Mouse (Mus musculus) intestine, postnatal 0 days (tissue): ENCODE results near the gene Aox2. TPM values are rescaled to one million over a fixed set of nuclear protein-coding genes. Genes with fewer than 3 reads are reported as not detected.
A peak's percentile ranks its signal among the peaks of the same experiment; 100 is the strongest.
"Not testable (repeated sequence)": the region's sequence is repeated elsewhere in the genome, so short reads cannot be mapped to it uniquely, and the experiment has no call there.

ENCODE experiments used
- ATAC-seq: fragments of 200-750 bp; cut with Nextera tagmentation; 2 replicates; pipeline ENCODE4 v1.8.0; 2017; ENCODE audit warnings: mild to moderate bottlenecking, moderate TSS enrichment, moderate library complexity
- H3K27ac ChIP-seq: fragments of 300-500 bp; sonication (generic); 2 replicates; pipeline ENCODE4 v1.5.1; 2014; ENCODE audit warnings: mild to moderate bottlenecking, low read depth, low read length, moderate library complexity
- H3K27me3 ChIP-seq: fragments of 300-500 bp; sonication (generic); replicated peaks from 2 replicates; pipeline ENCODE4 v1.6.1; 2014; ENCODE audit warnings: low read length, mixed read lengths; ENCODE audit not compliant: control insufficient read depth, insufficient read depth
- H3K36me3 ChIP-seq: fragments of 300-500 bp; sonication (generic); 2 replicates; pipeline ENCODE4 v1.6.1; 2014; ENCODE audit warnings: mild to moderate bottlenecking, moderate library complexity; ENCODE audit not compliant: control insufficient read depth, insufficient read depth
- H3K4me1 ChIP-seq: fragments of 300-500 bp; sonication (generic); replicated peaks from 2 replicates; pipeline ENCODE4 v1.6.1; 2014; ENCODE audit warnings: antibody characterized with exemption, low read length, mixed read lengths; ENCODE audit not compliant: control insufficient read depth, insufficient read depth
- H3K4me2 ChIP-seq: fragments of 300-500 bp; sonication (generic); replicated peaks from 2 replicates; pipeline ENCODE4 v1.6.1; 2014; ENCODE audit warnings: low read depth, mild to moderate bottlenecking, moderate library complexity
- H3K4me3 ChIP-seq: fragments of 300-500 bp; sonication (generic); 2 replicates; pipeline ENCODE4 v1.5.1; 2014; ENCODE audit warnings: low read depth, low read length
- H3K9ac ChIP-seq: fragments of 300-500 bp; sonication (generic); 2 replicates; pipeline ENCODE4 v1.6.1; 2014; ENCODE audit warnings: mild to moderate bottlenecking, low read depth, low read length
- H3K9me3 ChIP-seq: fragments of 300-500 bp; sonication (generic); 2 replicates; pipeline ENCODE4 v1.6.1; 2016; ENCODE audit warnings: mixed run types; ENCODE audit not compliant: control insufficient read depth
- CTCF ChIP-seq: sonication (generic); IDR thresholded peaks from 2 replicates; pipeline ENCODE4 v1.5.1; 2016; ENCODE audit warnings: low read depth, mild to moderate bottlenecking, control low read depth, antibody characterized with exemption, moderate library complexity
- WGBS: fragments of 180-500 bp; shearing (Covaris S2); extraction: QIAGEN DNeasy Blood & Tissue Kit; methylation state at CpG from one replicate; pipeline ENCODE4 v1.1.7; 2014; 5-methylcytosine and 5-hydroxymethylcytosine counted together
- polyA plus RNA-seq: library from polyadenylated mRNA; unstranded; fragments of >200 nt; fragmentation: Nextera tagmentation; extraction: Ambion mirVana; gene quantifications from 2 replicates; pipeline ENCODE4 v1.2.1, GENCODE M21; 2015

Aox2 gene
- polyA plus RNA-seq, 1 experiment from 2014 or later = 0.10 TPM

- Histone ChIP-seq H3K27me3 (no peaks in the 10 kb centered on the region), H3K9me3 (no peaks in the 10 kb centered on the region), H3K4me2 (no peak overlapping the region), H3K36me3 (no peaks in the 10 kb centered on the region), H3K4me3 (no peak overlapping the region), H3K9ac (no peak overlapping the region), H3K4me1 (no peaks in the 10 kb centered on the region), H3K27ac (no peak overlapping the region)
- TF ChIP-seq CTCF = no peak
- 72% methylated on average over 4 of the region's 4 CpGs for WGBS
- ATAC-seq = no peak
Observed at GRCm38 (mm10) chr1:58362296-58362695, 84.2 kb downstream of the Aox2 start.

GRCm38 (mm10) chr1:58364551-58364950, 86.4 kb downstream of the Aox2 start:
- H3K4me2 ChIP-seq = no peak overlapping the region
- no peaks in the 10 kb centered on the region for H3K9me3 ChIP-seq
- no peak overlapping the region for H3K4me3 ChIP-seq
- TF ChIP-seq CTCF = no peak
- no peaks in the 10 kb centered on the region for H3K4me1 ChIP-seq
- H3K36me3 ChIP-seq = no peaks in the 10 kb centered on the region
- ATAC-seq = no peak
- no peak overlapping the region for H3K9ac ChIP-seq
- WGBS = 89% methylated on average over 12 of the region's 12 CpGs
- no peak overlapping the region for H3K27ac ChIP-seq
- no peaks in the 10 kb centered on the region for H3K27me3 ChIP-seq

- Histone ChIP-seq H3K36me3 (no peaks in the 10 kb centered on the region), H3K27ac (no peak overlapping the region), H3K27me3 (no peaks in the 10 kb centered on the region), H3K4me1 (no peaks in the 10 kb centered on the region), H3K4me2 (no peak overlapping the region), H3K9ac (no peak overlapping the region), H3K4me3 (no peak overlapping the region), H3K9me3 (no peaks in the 10 kb centered on the region)
- TF ChIP-seq CTCF = no peak
- ATAC-seq = no peak
- WGBS = 97% methylated on average over 3 of the region's 3 CpGs
Observed at GRCm38 (mm10) chr1:58365829-58366228, 87.7 kb downstream of the Aox2 start.

GRCm38 (mm10) chr1:58366737-58367471, 88.8 kb downstream of the Aox2 start:
- Histone ChIP-seq H3K27ac (no peak overlapping the region), H3K27me3 (no peaks in the 10 kb centered on the region), H3K9ac (no peak overlapping the region), H3K36me3 (no peaks in the 10 kb centered on the region), H3K9me3 (no peaks in the 10 kb centered on the region), H3K4me3 (no peak overlapping the region), H3K4me1 (no peaks in the 10 kb centered on the region), H3K4me2 (no peak overlapping the region)
- no peak for TF ChIP-seq CTCF
- WGBS = 69% methylated on average over 12 of the region's 12 CpGs
- peak; percentile 80 for ATAC-seq

DNA sequence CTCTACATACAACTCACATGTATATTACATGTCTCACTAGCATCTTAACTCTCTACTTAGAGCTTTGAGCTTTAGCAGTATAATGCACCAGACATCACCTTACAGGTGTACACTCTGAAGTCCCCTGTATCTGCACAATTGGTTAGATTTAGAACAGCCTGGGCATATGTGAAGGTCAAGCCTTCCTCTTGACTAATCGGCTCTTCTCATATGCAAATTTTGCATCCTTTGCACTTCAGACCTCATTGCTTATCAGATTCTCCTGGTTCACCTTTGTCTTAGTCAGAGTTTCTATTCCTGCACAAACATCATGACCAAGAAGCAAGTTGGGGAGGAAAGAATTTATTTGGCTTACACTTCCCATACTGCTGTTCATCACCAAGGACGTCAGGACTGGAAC, 91.6 kb downstream of the Aox2 start:
- no peak overlapping the region for H3K9ac ChIP-seq
- no peaks in the 10 kb centered on the region for H3K9me3 ChIP-seq
- no peaks in the 10 kb centered on the region for H3K4me1 ChIP-seq
- no peaks in the 10 kb centered on the region for H3K27me3 ChIP-seq
- H3K4me3 ChIP-seq = no peak overlapping the region
- TF ChIP-seq CTCF = no peak
- no peak overlapping the region for H3K27ac ChIP-seq
- no peak for ATAC-seq
- 65% methylated on average over 2 of the region's 2 CpGs for WGBS
- H3K36me3 ChIP-seq = no peaks in the 10 kb centered on the region
- H3K4me2 ChIP-seq = no peak overlapping the region

- not testable (repeated sequence) for H3K4me3 ChIP-seq, H3K27ac ChIP-seq, H3K9me3 ChIP-seq, H3K4me1 ChIP-seq, H3K9ac ChIP-seq, ATAC-seq, H3K27me3 ChIP-seq, H3K4me2 ChIP-seq, H3K36me3 ChIP-seq
- 83% methylated on average over 2 of the region's 2 CpGs for WGBS
Observed at GRCm38 (mm10) chr1:58374266-58374665, 96.1 kb downstream of the Aox2 start.
